In the genomic region with DNA sequence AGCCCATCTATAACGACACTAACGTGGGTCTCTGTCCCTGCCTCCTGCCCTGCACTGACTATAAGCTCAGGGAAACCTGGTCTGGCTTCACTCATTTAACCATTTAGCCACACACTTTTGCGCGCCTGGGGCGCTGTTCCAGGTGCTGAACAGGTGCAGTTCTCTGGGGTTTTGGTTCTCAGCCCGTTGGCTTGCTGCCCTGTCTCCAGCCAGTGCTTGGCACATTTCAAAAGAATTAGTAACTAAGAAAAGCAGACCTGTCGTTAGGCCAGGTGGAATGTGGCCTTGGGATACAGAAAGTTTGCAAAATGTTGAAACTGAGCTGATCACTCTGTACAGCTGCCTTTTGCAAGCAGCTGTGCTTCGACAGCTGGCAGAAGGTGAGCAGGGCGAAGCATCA, we compare ENCODE assay signal across 10 mouse cellular contexts. TPM values are rescaled to one million over a fixed set of nuclear protein-coding genes. Genes with fewer than 3 reads are reported as not detected.
DNase-seq lines count a peak whose midpoint lies in the region; ATAC-seq and TF ChIP-seq lines count a peak whose summit lies in the region.
"Had no signal": no experiment of that assay in that cellular context is flagged by ENCODE, and none has a peak within 500 bp of the region (broad histone marks: within the 10 kb centered on the region; RNA-seq: fewer than 3 reads in every experiment).

No protein-coding gene starts in this region.

- 0 out of 2 replicates have a peak, but pooled peaks cover 2% of the 10 kb centered on the region for H3K27me3 ChIP-seq in liver, adult 2 months (ENCODE audit: control insufficient read depth, insufficient read depth, low read length)
- peaks cover 3% of the 10 kb centered on the region for H3K27me3 ChIP-seq in liver, embryonic 11.5 days (replicated peaks; ENCODE audit: control insufficient read depth, insufficient read depth, low read length)
- H3K27me3 ChIP-seq in kidney, postnatal 0 days (ENCODE audit: insufficient read depth, low read length) = no peaks in the 10 kb centered on the region
- H3K27me3 ChIP-seq in heart, adult 2 months (ENCODE audit: control insufficient read depth, insufficient read depth, low read length) = no peaks in the 10 kb centered on the region

- DNase-seq in liver, adult 2 months (ENCODE audit: extremely low read depth, low read depth, low spot score) = peak; percentile 96
- DNase-seq in liver, embryonic 11.5 days (ENCODE audit: low spot score) = no peak
- DNase-seq in cerebellum, postnatal 25 days = peak; percentile 46 to 59
- peak; percentile 25 for DNase-seq in kidney, postnatal 0 days (ENCODE audit: low spot score)
- peak; percentile 55 to 69 for DNase-seq in lung, postnatal 4 days
- no peak for DNase-seq in heart, adult 2 months
- no peak for DNase-seq in heart, adult 11 months
- DNase-seq in heart, postnatal 36 days = no peak
- DNase-seq: liver, embryonic 13.5 days had no signal

- TF ChIP-seq POLR2A in liver, adult 2 months (IDR thresholded peaks at IDR 0.05; ENCODE audit: extremely low read depth, insufficient read depth, low read length) = no peak
- no peak for TF ChIP-seq POLR2A in heart, adult 2 months (IDR thresholded peaks at IDR 0.05; ENCODE audit: insufficient read depth, low read depth, low read length)

- H3K9me3 ChIP-seq in liver, embryonic 11.5 days (ENCODE audit: control insufficient read depth, low read length) = no peaks in the 10 kb centered on the region
- no peaks in the 10 kb centered on the region for H3K9me3 ChIP-seq in kidney, postnatal 0 days (replicated peaks; ENCODE audit: low read length)
- H3K9me3 ChIP-seq: liver, embryonic 13.5 days had no signal

- no peaks in the 10 kb centered on the region for H3K36me3 ChIP-seq in liver, adult 2 months (ENCODE audit: control insufficient read depth, insufficient read depth, low read length)
- no peaks in the 10 kb centered on the region for H3K36me3 ChIP-seq in liver, embryonic 11.5 days (ENCODE audit: control insufficient read depth, insufficient read depth, low read length)
- H3K36me3 ChIP-seq in kidney, postnatal 0 days (ENCODE audit: insufficient read depth, low read length) = no peaks in the 10 kb centered on the region
- no peaks in the 10 kb centered on the region for H3K36me3 ChIP-seq in heart, adult 2 months (ENCODE audit: control insufficient read depth, insufficient read depth, low read length)
- H3K36me3 ChIP-seq: liver, embryonic 13.5 days had no signal

- WGBS in liver, adult 2 months = 6% methylated on average over 9 of the region's 9 CpGs
- 28% methylated on average over 9 of the region's 9 CpGs for WGBS in liver, embryonic 11.5 days
- 24% methylated on average over 9 of the region's 9 CpGs for WGBS in kidney, postnatal 0 days
- 35% methylated on average over 9 of the region's 9 CpGs for WGBS in heart, adult 2 months

- intact Hi-C loops in heart, adult 2 months (cut with DNase I) = no loop called here
- intact Hi-C loops in heart, postnatal 36 days (cut with DNase I) = no loop called here

- no peak for TF ChIP-seq EP300 in heart, adult 2 months (IDR thresholded peaks at IDR 0.05; ENCODE audit: insufficient read depth, low read depth, low read length)

- H3K27ac ChIP-seq in liver, adult 2 months (replicated peaks; ENCODE audit: insufficient read depth, low read depth, low read length) = no peak overlapping the region
- no peak overlapping the region for H3K27ac ChIP-seq in liver, embryonic 11.5 days (ENCODE audit: low read depth, low read length)
- no peak overlapping the region for H3K27ac ChIP-seq in kidney, postnatal 0 days
- no peak overlapping the region for H3K27ac ChIP-seq in heart, adult 2 months
- H3K27ac ChIP-seq: liver, embryonic 13.5 days had no signal

- H3K4me1 ChIP-seq in liver, adult 2 months (ENCODE audit: control insufficient read depth, insufficient read depth, low read length) = 0 out of 2 replicates have a peak, but pooled peaks cover 1% of the 10 kb centered on the region
- no peaks in the 10 kb centered on the region for H3K4me1 ChIP-seq in liver, embryonic 11.5 days (replicated peaks; ENCODE audit: control insufficient read depth, insufficient read depth, low read length)
- H3K4me1 ChIP-seq in kidney, postnatal 0 days (replicated peaks; ENCODE audit: insufficient read depth, low read length) = no peaks in the 10 kb centered on the region
- H3K4me1 ChIP-seq in heart, adult 2 months (ENCODE audit: control insufficient read depth, insufficient read depth, low read length) = no peaks in the 10 kb centered on the region
- H3K4me1 ChIP-seq: liver, embryonic 13.5 days had no signal

- H3K4me2 ChIP-seq in liver, embryonic 11.5 days = no peak overlapping the region
- no peak overlapping the region for H3K4me2 ChIP-seq in kidney, postnatal 0 days (ENCODE audit: low read length)
- H3K4me2 ChIP-seq: liver, embryonic 13.5 days had no signal

- ATAC-seq in liver, embryonic 11.5 days (replicated peaks; ENCODE audit: low FRiP score) = no peak
- no peak for ATAC-seq in kidney, postnatal 0 days (replicated peaks; ENCODE audit: low FRiP score, low read depth)
- ATAC-seq: inflammation-experienced regulatory T-cells, adult 6 months had no signal

- H3K79me2 ChIP-seq in liver, adult 2 months (ENCODE audit: control insufficient read depth, insufficient read depth, low read length) = no peaks in the 10 kb centered on the region
- H3K79me2 ChIP-seq in heart, adult 2 months (replicated peaks; ENCODE audit: control insufficient read depth, insufficient read depth, low read length) = no peaks in the 10 kb centered on the region

- H3K4me3 ChIP-seq in liver, adult 2 months (ENCODE audit: insufficient read depth, low read depth, low read length) = no peak overlapping the region
- H3K4me3 ChIP-seq in liver, embryonic 11.5 days (ENCODE audit: low read depth, low read length) = no peak overlapping the region
- no peak overlapping the region for H3K4me3 ChIP-seq in kidney, postnatal 0 days (replicated peaks; ENCODE audit: low read depth, low read length)
- H3K4me3 ChIP-seq in heart, adult 2 months = no peak overlapping the region
- H3K4me3 ChIP-seq: liver, embryonic 13.5 days had no signal

- TF ChIP-seq CTCF in liver, adult 2 months (IDR thresholded peaks at IDR 0.05; ENCODE audit: low read depth, low read length) = peak; percentile 14; the same call in 1 of the 2 replicates
- TF ChIP-seq CTCF in kidney, postnatal 0 days (IDR thresholded peaks at IDR 0.05; ENCODE audit: low read depth) = peak; percentile 16; the same call in 1 of the 2 replicates
- TF ChIP-seq CTCF in heart, adult 2 months (IDR thresholded peaks at IDR 0.05) = no peak

- H3K9ac ChIP-seq in liver, adult 2 months (ENCODE audit: low read depth, low read length) = no peak overlapping the region
- no peak overlapping the region for H3K9ac ChIP-seq in liver, embryonic 11.5 days (ENCODE audit: low read depth, low read length)
- H3K9ac ChIP-seq in kidney, postnatal 0 days (ENCODE audit: low read depth, low read length) = no peak overlapping the region
- H3K9ac ChIP-seq in heart, adult 2 months (ENCODE audit: low read depth, low read length) = no peak overlapping the region
- H3K9ac ChIP-seq: liver, embryonic 13.5 days had no signal

RNA-seq across cellular contexts. Expression of a gene that starts 25.1 kb away (rescaled TPM):
- total RNA-seq in liver, adult 2 months (2014; rRNA removed) = 0.13 and 0.18 TPM in 2 replicates
- polyA plus RNA-seq in liver, adult 2 months (2012; rRNA removed) = 0.10 and 0.16 TPM in 2 replicates
- polyA plus RNA-seq in liver, embryonic 11.5 days (2014; fragmentation: Nextera tagmentation; extraction: Ambion mirVana) = 14.8 and 15.6 TPM in 2 replicates
- polyA plus RNA-seq in kidney, postnatal 0 days (2015; fragmentation: Nextera tagmentation; extraction: Ambion mirVana) = 129 and 141 TPM in 2 replicates
- 1 to 10 TPM; 2.4 to 2.7 TPM for total RNA-seq in heart, adult 2 months (2021)
- polyA plus RNA-seq in heart, adult 2 months (2012; rRNA removed) = 4.2 and 4.6 TPM in 2 replicates
- 1 to 10 TPM; 1.6 to 3.2 TPM for total RNA-seq in heart, postnatal 36 days (2021)

RNA-seq across cellular contexts. Expression of a gene that starts 37.7 kb away (rescaled TPM):
- total RNA-seq in liver, adult 2 months (2014; rRNA removed) = 0.67 and 0.83 TPM in 2 replicates
- 0.73 and 0.95 TPM in 2 replicates for polyA plus RNA-seq in liver, adult 2 months (2012; rRNA removed)
- 0.26 and 0.48 TPM in 2 replicates for polyA plus RNA-seq in liver, embryonic 11.5 days (2014; fragmentation: Nextera tagmentation; extraction: Ambion mirVana)
- polyA plus RNA-seq in kidney, postnatal 0 days (2015; fragmentation: Nextera tagmentation; extraction: Ambion mirVana) = 2.8 TPM in 2 replicates
- under 1 TPM; 0.36 to 0.57 TPM for total RNA-seq in heart, adult 2 months (2021)
- 1.2 and 2.3 TPM in 2 replicates for polyA plus RNA-seq in heart, adult 2 months (2012; rRNA removed)
- total RNA-seq in heart, postnatal 36 days (2021) = 1 to 10 TPM in 1 of 2 experiments, under 1 TPM in 1; 0.67 to 1.0 TPM
- polyA plus RNA-seq: inflammation-experienced regulatory T-cells, adult 6 months had no signal

RNA-seq across cellular contexts. Expression of a gene that starts 49.4 kb away (rescaled TPM):
- total RNA-seq in liver, adult 2 months (2014; rRNA removed) = 5.3 and 7.1 TPM in 2 replicates
- 10.2 and 11.5 TPM in 2 replicates for polyA plus RNA-seq in liver, adult 2 months (2012; rRNA removed)
- polyA plus RNA-seq in liver, embryonic 11.5 days (2014; fragmentation: Nextera tagmentation; extraction: Ambion mirVana) = 88.0 and 90.6 TPM in 2 replicates
- polyA plus RNA-seq in kidney, postnatal 0 days (2015; fragmentation: Nextera tagmentation; extraction: Ambion mirVana) = 57.6 and 67.3 TPM in 2 replicates
- 10 to 100 TPM; 27.5 to 28.6 TPM for total RNA-seq in heart, adult 2 months (2021)
- 18.5 and 18.6 TPM in 2 replicates for polyA plus RNA-seq in heart, adult 2 months (2012; rRNA removed)
- total RNA-seq in heart, postnatal 36 days (2021) = 10 to 100 TPM; 33.4 to 34.5 TPM

Comparison
In these comparisons a context has a peak if more than half of its experiments do, and no peak if none do; other contexts are left out.
1. DNase-seq: peak in liver, adult 2 months (single experiment), cerebellum, postnatal 25 days (2 of 2), kidney, postnatal 0 days (single experiment) and lung, postnatal 4 days (2 of 2); none in liver, embryonic 11.5 days (single experiment), heart, adult 2 months (0 of 2), heart, adult 11 months (single experiment) and heart, postnatal 36 days (0 of 2).